Mouse (Mus musculus) lung, adult 2 months (tissue): Measurements from ENCODE around the gene Irs3.

ENCODE experiments used
- CTCF ChIP-seq: fragments of 200-500 bp; IDR thresholded peaks from 2 replicates; pipeline ENCODE4 v1.5.1; 2011; ENCODE audit warnings: mild to moderate bottlenecking, low read length, control low read depth; ENCODE audit not compliant: insufficient read depth
- POLR2A ChIP-seq: fragments of 200-500 bp; IDR thresholded peaks from 2 replicates; pipeline ENCODE4 v1.6.1; 2011; ENCODE audit warnings: low read depth, mild to moderate bottlenecking, control low read depth, low read length, borderline replicate concordance; ENCODE audit errors: extremely low read depth

DNA sequence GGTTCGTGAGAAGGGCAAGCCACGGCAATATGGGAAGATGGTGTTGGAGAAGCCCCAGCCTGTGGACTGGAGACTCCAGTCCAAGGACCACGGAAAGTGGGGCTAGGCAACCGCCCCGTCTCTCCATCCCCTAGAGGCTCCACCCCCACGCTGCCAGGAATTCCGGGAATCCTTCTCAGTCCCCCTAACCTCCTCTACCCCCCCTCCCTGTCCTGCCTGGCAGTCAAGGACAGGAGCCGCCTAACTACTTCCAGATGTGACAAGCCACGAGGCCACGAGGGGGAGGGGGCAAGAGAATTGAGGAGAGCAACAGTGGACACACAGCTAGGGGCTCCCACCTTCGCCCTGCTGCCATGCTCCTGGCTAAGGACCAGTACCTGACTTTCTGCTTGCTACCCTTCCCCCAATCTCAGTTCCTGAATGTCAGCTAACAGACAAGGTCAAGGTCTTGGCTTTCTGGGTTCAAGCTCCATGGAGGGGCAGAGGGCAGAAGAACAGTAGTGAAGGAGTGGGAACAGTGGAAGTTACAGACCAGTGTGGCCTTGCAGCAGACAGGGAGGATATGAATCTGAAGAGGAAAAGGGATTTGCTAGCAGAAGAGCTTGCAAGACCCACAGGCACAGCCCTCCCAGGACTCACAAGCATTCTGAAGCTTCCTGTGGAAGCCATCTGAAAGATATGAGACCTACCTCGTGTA is 34.8 kb downstream of the Irs3 start:
- TF ChIP-seq POLR2A (no peak), CTCF (no peak)
